Mouse (Mus musculus): ENCODE measurements around the gene Rcsd1. TPM values are rescaled to one million over a fixed set of nuclear protein-coding genes. Genes with fewer than 3 reads are reported as not detected.

Rcsd1 gene
- polyA plus RNA-seq, 1 experiment from 2014 or later: 7.1 TPM

DNA sequence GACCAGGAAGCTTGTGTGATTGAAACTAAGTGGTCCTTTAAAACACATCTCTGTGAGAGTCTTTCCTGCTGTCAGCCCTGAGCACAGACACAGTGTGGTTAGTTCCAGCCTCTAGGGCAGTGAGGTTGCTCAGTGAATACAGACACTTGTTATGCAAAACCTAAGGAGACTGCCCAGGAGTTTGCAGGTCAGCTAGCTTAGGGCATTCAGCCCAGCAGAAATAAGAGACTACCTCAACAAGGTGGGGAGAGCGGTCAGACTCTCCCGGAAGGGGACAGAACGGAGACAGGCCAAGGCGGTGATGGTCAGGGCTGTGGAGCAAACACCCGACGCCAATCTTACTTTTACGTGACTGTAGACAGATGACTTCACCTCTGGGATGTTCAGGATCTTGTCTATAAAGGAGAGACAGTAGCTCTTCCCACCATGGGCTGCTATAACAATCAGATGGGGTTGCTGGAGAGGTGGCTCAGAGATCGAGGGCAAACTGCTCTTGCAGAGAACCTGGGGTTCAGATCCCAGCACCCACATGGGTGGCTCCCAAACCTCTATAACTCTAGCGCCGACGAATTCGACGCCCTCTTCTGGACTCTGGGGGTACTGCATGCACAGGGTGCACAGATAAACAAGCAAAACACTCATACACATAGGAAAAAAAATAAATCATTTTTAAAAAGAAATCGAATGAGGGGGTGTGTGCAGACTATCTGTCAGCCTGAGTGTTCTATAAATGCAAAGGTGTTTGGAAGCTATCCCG, 30.5 kb downstream of the Rcsd1 start:
- WGBS: 71% methylated on average over 15 of the region's 15 CpGs
- ATAC-seq (ENCODE audit: insufficient read depth, low FRiP score, low TSS enrichment): no peak
- no peak overlapping the region for H3K9ac ChIP-seq (ENCODE audit: low read length)

DNA sequence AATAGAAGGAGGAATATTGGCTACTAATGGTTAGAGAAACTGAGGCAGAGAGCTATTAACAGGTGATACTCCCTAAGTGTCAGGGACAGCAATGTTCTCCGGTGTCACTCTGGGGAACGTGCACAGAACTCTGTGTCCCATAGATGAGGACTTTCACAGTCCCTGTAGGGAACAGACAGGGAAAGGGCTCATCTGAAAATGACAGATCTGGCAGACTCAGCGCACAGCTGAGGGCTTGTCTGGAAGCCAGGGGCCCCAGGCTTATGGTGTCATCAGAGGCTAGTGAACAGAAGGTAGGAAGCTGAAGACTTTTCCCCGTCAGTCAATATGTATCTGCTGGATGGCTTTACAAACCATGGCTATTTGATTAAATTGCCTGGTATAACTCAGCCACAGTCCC, 32.0 kb downstream of the Rcsd1 start:
- Histone ChIP-seq H3K36me3 (ENCODE audit: control insufficient read depth, insufficient read depth, low read length) (no peaks in the 10 kb centered on the region), H3K4me3 (ENCODE audit: low read depth, low read length) (no peak overlapping the region), H3K9ac (ENCODE audit: low read length) (no peak overlapping the region), H3K4me1 (ENCODE audit: control insufficient read depth, insufficient read depth, low read length) (no peaks in the 10 kb centered on the region), H3K27ac (ENCODE audit: low read depth, low read length) (no peak overlapping the region), H3K4me2 (ENCODE audit: low read depth) (no peak overlapping the region), H3K27me3 (ENCODE audit: control insufficient read depth, insufficient read depth, low read length) (no peaks in the 10 kb centered on the region), H3K9me3 (ENCODE audit: control insufficient read depth, low read length) (no peaks in the 10 kb centered on the region)
- DNase-seq (ENCODE audit: low spot score) (no peak), ATAC-seq (ENCODE audit: insufficient read depth, low FRiP score, low TSS enrichment) (no peak)
- 66% methylated on average over 4 of the region's 4 CpGs for WGBS

More for the DNA sequence above, 30.5 kb downstream of the Rcsd1 start:
- Histone ChIP-seq H3K27ac (ENCODE audit: low read depth, low read length) (no peak overlapping the region), H3K4me2 (ENCODE audit: low read depth) (no peak overlapping the region), H3K36me3 (ENCODE audit: control insufficient read depth, insufficient read depth, low read length) (no peaks in the 10 kb centered on the region), H3K27me3 (ENCODE audit: control insufficient read depth, insufficient read depth, low read length) (no peaks in the 10 kb centered on the region), H3K4me1 (ENCODE audit: control insufficient read depth, insufficient read depth, low read length) (no peaks in the 10 kb centered on the region), H3K9me3 (ENCODE audit: control insufficient read depth, low read length) (no peaks in the 10 kb centered on the region), H3K4me3 (ENCODE audit: low read depth, low read length) (no peak overlapping the region)
- no peak for DNase-seq (ENCODE audit: low spot score)

DNA sequence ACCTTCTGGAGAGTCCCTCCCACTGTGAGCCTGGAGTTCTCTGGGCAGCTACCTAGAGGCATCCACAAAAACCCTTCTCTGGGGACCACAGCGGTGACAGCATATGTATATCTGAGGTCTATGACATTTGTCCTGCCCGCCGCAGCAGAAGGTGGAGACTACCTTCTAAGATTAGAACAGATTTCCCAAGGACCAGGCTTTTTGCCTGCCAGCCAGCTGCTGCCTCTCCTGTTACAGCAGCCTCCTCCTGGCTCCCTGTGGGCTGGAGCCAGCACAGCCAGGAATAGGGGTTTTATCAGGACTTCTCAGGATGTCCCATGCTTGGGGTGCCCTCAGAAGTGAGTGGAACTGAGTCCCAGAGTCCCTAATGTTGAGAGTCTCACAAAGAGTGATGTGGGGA, 32.6 kb downstream of the Rcsd1 start:
- no peak overlapping the region for H3K27ac ChIP-seq (ENCODE audit: low read depth, low read length)
- no peak for DNase-seq (ENCODE audit: low spot score)

DNA sequence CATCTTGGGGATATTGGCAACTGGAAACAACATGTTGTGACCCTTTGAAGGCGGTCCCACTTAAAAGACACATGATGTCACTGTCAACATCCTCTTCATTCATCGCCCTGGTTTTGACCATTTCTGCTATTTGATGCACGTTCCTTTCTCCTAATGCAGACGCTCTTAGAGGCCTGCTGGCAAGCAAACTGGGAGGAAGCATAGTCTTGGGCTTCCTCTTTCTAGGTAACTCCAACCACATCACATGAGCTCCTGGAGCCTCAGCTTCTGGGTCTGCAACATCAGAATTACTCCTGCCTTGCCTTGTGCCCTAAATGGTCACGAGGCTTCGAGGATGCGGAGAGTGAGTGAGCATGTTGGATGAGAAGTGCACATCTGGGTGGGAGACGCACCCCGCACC, 34.4 kb downstream of the Rcsd1 start:
- Histone ChIP-seq H3K9ac (ENCODE audit: low read length) (no peak overlapping the region), H3K4me2 (ENCODE audit: low read depth) (no peak overlapping the region), H3K36me3 (ENCODE audit: control insufficient read depth, insufficient read depth, low read length) (no peaks in the 10 kb centered on the region), H3K27ac (ENCODE audit: low read depth, low read length) (no peak overlapping the region), H3K9me3 (ENCODE audit: control insufficient read depth, low read length) (no peaks in the 10 kb centered on the region), H3K27me3 (ENCODE audit: control insufficient read depth, insufficient read depth, low read length) (no peaks in the 10 kb centered on the region), H3K4me3 (ENCODE audit: low read depth, low read length) (no peak overlapping the region), H3K4me1 (ENCODE audit: control insufficient read depth, insufficient read depth, low read length) (no peaks in the 10 kb centered on the region)
- ATAC-seq (ENCODE audit: insufficient read depth, low FRiP score, low TSS enrichment): no peak
- no peak for DNase-seq (ENCODE audit: low spot score)
- 88% methylated on average over 9 of the region's 9 CpGs for WGBS

More for the DNA sequence above, 32.6 kb downstream of the Rcsd1 start:
- 82% methylated on average over 3 of the region's 3 CpGs for WGBS
- H3K9ac ChIP-seq (ENCODE audit: low read length): no peak overlapping the region
- no peaks in the 10 kb centered on the region for H3K36me3 ChIP-seq (ENCODE audit: control insufficient read depth, insufficient read depth, low read length)
- H3K9me3 ChIP-seq (ENCODE audit: control insufficient read depth, low read length): no peaks in the 10 kb centered on the region
- H3K4me2 ChIP-seq (ENCODE audit: low read depth): no peak overlapping the region
- H3K27me3 ChIP-seq (ENCODE audit: control insufficient read depth, insufficient read depth, low read length): no peaks in the 10 kb centered on the region
- H3K4me1 ChIP-seq (ENCODE audit: control insufficient read depth, insufficient read depth, low read length): no peaks in the 10 kb centered on the region
- ATAC-seq (ENCODE audit: insufficient read depth, low FRiP score, low TSS enrichment): no peak
- H3K4me3 ChIP-seq (ENCODE audit: low read depth, low read length): no peak overlapping the region

DNA sequence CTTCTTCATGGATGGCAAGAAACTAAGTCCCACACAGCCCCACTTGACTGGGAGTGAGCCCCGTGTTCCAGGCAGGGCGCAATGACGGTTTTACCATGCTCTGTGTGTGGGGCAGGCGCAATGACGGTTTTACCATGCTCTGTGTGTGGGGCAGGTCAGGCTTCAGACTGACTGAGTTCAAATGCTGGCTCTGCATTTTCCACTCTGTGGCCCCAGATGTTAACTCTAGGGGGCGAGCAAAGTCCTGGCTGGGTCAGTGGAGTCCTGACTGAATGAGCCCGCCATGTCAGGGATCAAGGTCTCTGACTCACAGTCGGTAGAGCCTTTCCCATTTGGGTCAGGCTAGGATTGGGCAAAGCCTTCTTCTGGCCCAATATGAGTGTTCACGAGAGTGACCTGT, 37.2 kb downstream of the Rcsd1 start:
- DNase-seq (ENCODE audit: low spot score): no peak

DNA sequence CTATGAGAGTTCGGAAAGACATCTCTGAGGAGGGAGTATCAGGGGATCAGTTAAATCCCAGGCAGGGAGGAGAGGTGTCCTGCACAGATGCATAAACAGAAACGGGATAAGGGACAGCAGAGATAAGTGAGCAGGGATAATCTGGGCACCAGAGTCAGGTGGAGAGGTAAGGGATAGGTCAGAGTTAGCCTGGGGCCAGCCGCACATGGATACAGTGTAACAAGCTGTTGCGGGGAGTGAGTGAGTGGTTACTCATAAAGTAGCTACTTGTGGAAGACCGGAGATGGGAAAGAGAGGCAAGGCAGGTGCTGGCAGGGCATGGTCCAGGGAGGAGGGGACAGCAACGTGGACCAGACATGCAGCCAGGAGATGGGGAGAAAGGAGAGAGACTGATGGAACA, 39.5 kb downstream of the Rcsd1 start:
- H3K36me3 ChIP-seq (ENCODE audit: control insufficient read depth, insufficient read depth, low read length): no peaks in the 10 kb centered on the region
- H3K4me3 ChIP-seq (ENCODE audit: low read depth, low read length): no peak overlapping the region
- H3K27me3 ChIP-seq (ENCODE audit: control insufficient read depth, insufficient read depth, low read length): no peaks in the 10 kb centered on the region
- no peaks in the 10 kb centered on the region for H3K4me1 ChIP-seq (ENCODE audit: control insufficient read depth, insufficient read depth, low read length)
- no peak overlapping the region for H3K27ac ChIP-seq (ENCODE audit: low read depth, low read length)
- H3K4me2 ChIP-seq (ENCODE audit: low read depth): no peak overlapping the region
- 79% methylated on average over 6 of the region's 6 CpGs for WGBS
- H3K9me3 ChIP-seq (ENCODE audit: control insufficient read depth, low read length): no peaks in the 10 kb centered on the region
- no peak for ATAC-seq (ENCODE audit: insufficient read depth, low FRiP score, low TSS enrichment)
- no peak overlapping the region for H3K9ac ChIP-seq (ENCODE audit: low read length)
- no peak for DNase-seq (ENCODE audit: low spot score)

More for the DNA sequence above, 37.2 kb downstream of the Rcsd1 start:
- no peaks in the 10 kb centered on the region for H3K27me3 ChIP-seq (ENCODE audit: control insufficient read depth, insufficient read depth, low read length)
- no peak overlapping the region for H3K9ac ChIP-seq (ENCODE audit: low read length)
- no peak overlapping the region for H3K27ac ChIP-seq (ENCODE audit: low read depth, low read length)
- no peaks in the 10 kb centered on the region for H3K9me3 ChIP-seq (ENCODE audit: control insufficient read depth, low read length)
- no peak for ATAC-seq (ENCODE audit: insufficient read depth, low FRiP score, low TSS enrichment)
- no peaks in the 10 kb centered on the region for H3K36me3 ChIP-seq (ENCODE audit: control insufficient read depth, insufficient read depth, low read length)
- no peak overlapping the region for H3K4me2 ChIP-seq (ENCODE audit: low read depth)
- 83% methylated on average over 9 of the region's 9 CpGs for WGBS
- H3K4me3 ChIP-seq (ENCODE audit: low read depth, low read length): no peak overlapping the region
- no peaks in the 10 kb centered on the region for H3K4me1 ChIP-seq (ENCODE audit: control insufficient read depth, insufficient read depth, low read length)

DNA sequence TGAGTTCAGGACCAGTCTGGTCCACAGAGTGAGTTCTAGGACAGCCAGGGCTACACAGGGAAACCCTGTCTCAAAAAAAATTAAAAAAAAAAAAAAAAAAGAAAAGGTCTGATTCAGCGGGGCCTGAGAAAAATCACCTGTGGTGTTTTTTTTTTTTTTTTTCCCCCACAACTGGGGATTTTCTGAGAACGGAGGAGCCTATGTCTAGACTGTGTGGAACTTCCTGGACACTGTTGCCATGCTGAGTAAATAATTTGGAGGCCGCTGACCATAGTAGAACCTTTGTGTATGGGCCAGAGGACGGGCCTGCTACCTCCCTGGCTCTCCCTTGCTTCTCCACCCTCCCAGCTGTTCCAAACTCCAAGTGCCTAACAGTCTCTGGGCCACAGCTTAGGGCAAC, 40.7 kb downstream of the Rcsd1 start:
- Histone ChIP-seq H3K27ac (ENCODE audit: low read depth, low read length) (no peak overlapping the region), H3K27me3 (ENCODE audit: control insufficient read depth, insufficient read depth, low read length) (no peaks in the 10 kb centered on the region), H3K4me2 (ENCODE audit: low read depth) (no peak overlapping the region), H3K36me3 (ENCODE audit: control insufficient read depth, insufficient read depth, low read length) (no peaks in the 10 kb centered on the region), H3K9me3 (ENCODE audit: control insufficient read depth, low read length) (no peaks in the 10 kb centered on the region), H3K9ac (ENCODE audit: low read length) (no peak overlapping the region), H3K4me1 (ENCODE audit: control insufficient read depth, insufficient read depth, low read length) (no peaks in the 10 kb centered on the region), H3K4me3 (ENCODE audit: low read depth, low read length) (no peak overlapping the region)
- DNase-seq (ENCODE audit: low spot score): no peak
- no peak for ATAC-seq (ENCODE audit: insufficient read depth, low FRiP score, low TSS enrichment)
- WGBS: 72% methylated on average over 4 of the region's 4 CpGs

DNA sequence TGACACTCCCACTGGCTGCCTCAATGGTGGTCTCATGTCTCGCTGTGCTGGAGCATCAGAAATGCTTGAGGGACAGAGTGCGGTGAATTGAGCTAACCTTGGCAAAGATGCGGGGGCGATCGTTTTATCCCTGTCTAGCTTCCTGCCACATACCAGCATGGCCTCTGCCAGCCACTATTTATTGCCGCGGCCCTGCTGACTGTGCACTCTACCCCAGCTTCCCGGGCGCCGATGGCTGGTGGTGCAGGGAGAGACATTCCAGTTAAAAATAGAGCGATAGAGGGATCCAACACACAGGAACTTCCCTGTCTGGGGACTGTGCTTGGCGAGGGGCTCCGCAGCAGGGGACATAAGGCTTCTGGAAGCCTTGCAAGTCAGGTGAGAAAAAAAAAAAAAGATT, 42.2 kb downstream of the Rcsd1 start:
- Histone ChIP-seq H3K9me3 (ENCODE audit: control insufficient read depth, low read length) (no peaks in the 10 kb centered on the region), H3K4me3 (ENCODE audit: low read depth, low read length) (no peak overlapping the region), H3K27me3 (ENCODE audit: control insufficient read depth, insufficient read depth, low read length) (no peaks in the 10 kb centered on the region), H3K4me2 (ENCODE audit: low read depth) (no peak overlapping the region), H3K9ac (ENCODE audit: low read length) (no peak overlapping the region), H3K27ac (ENCODE audit: low read depth, low read length) (no peak overlapping the region), H3K4me1 (ENCODE audit: control insufficient read depth, insufficient read depth, low read length) (peaks cover 10% of the 10 kb centered on the region), H3K36me3 (ENCODE audit: control insufficient read depth, insufficient read depth, low read length) (no peaks in the 10 kb centered on the region)
- DNase-seq (ENCODE audit: low spot score) (no peak), ATAC-seq (ENCODE audit: insufficient read depth, low FRiP score, low TSS enrichment) (no peak)
- WGBS: 33% methylated on average over 13 of the region's 13 CpGs

DNA sequence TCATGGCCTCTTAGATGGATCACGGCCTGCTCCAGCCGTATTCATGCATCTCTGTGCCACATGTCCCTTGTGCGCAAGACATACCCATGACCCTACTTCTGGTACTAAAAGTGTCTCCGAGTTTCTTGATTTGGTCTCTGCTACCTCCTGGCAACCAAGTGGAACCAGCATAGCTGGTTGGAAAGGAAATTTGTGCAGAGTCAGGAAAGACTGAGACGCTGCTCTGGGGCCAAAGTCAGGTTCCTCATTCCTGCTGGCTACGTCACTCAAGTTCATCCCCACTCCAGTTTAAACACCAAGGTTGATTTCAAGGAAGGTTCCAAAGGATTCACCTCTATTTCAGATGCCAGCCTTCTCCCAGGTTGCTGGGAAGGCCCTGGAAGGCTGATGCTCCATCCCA, 42.6 kb downstream of the Rcsd1 start:
- no peaks in the 10 kb centered on the region for H3K27me3 ChIP-seq (ENCODE audit: control insufficient read depth, insufficient read depth, low read length)
- DNase-seq (ENCODE audit: low spot score) (no peak), ATAC-seq (ENCODE audit: insufficient read depth, low FRiP score, low TSS enrichment) (no peak)
- H3K36me3 ChIP-seq (ENCODE audit: control insufficient read depth, insufficient read depth, low read length): no peaks in the 10 kb centered on the region
- 90% methylated on average over 6 of the region's 6 CpGs for WGBS
- H3K4me2 ChIP-seq (ENCODE audit: low read depth): no peak overlapping the region
- H3K4me3 ChIP-seq (ENCODE audit: low read depth, low read length): no peak overlapping the region
- no peak overlapping the region for H3K9ac ChIP-seq (ENCODE audit: low read length)
- no peaks in the 10 kb centered on the region for H3K9me3 ChIP-seq (ENCODE audit: control insufficient read depth, low read length)
- peaks cover 10% of the 10 kb centered on the region for H3K4me1 ChIP-seq (ENCODE audit: control insufficient read depth, insufficient read depth, low read length)
- no peak overlapping the region for H3K27ac ChIP-seq (ENCODE audit: low read depth, low read length)
